Mouse (Mus musculus): ENCODE results near the gene Ier5. TPM values are rescaled to one million over a fixed set of nuclear protein-coding genes. Genes with fewer than 3 reads are reported as not detected.

The Ier5 gene
- total RNA-seq (2023) = 128 TPM

DNA sequence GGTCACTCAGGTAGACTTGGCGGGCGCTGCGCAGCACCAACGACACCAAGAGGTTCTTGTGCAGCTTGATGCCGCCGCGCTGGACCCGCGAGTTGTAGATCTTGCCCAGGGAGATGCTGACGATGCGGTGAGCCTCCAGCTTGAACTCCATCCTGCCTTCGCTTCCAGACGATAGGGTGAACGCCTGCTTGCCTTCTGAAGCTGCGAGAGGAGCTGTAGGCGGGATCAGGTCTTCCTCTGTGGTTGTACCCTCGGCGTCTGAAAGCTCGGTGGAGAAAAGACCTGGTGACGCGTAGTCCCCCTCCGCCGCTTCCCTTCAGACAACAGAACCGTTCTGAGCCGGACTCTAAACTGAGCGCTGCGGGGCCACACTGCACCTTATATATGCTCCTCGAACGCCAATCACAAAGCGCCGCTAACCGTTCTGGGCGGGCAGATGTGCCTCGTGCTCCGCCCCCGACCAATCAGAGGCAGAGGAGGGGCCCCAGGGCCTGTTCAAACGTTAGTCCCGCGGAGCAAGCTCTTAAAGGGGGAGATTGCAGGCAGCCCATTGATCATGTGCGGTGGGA lies at the start of gene Ier5:
TSS of gene Ier5 (minus strand) at position 357 of the 569 bp plus-strand sequence.

DNA sequence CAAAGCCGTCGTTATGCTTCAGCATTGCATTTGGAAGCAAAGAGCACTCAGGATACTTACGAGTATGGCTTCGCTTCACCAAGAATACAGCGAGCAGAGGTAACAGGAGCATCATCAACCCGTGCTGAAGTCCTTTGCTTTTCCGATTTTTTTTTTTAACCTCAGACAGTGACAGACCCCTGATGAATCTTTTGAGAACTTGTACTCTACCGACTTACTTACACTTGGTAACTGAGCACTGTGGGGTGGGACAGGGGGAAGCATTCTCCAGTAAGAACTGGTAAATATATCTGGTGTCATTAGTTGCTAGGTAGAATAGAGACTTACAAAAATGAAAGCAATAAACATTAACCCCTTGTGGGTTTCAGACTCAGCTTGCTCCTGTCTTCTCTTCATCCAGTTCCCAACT lies 47.1 kb upstream of the Ier5 start, which contains the start of gene Mr1:
TSS of gene Mr1 (minus strand) at position 243 of the 409 bp plus-strand sequence.

Other genes with a start within 250 kb of the Ier5 start
- gene Cacna1e, start 215.1 kb downstream of the Ier5 start, total RNA-seq (2023) = 1.5 TPM
- gene Mr1, start 47.2 kb upstream of the Ier5 start, total RNA-seq (2023) = 12.6 TPM
- 63.3 TPM for gene Stx6, start 59.1 kb upstream of the Ier5 start, total RNA-seq (2023)
- gene BC034090, start 144.8 kb upstream of the Ier5 start, total RNA-seq (2023) = 1.4 TPM